Mouse (Mus musculus): Measurements from ENCODE around the gene Cdc25a. TPM values are rescaled to one million over a fixed set of nuclear protein-coding genes. Genes with fewer than 3 reads are reported as not detected.

Gene Cdc25a
- 10 to 100 TPM; 16.2 to 20.2 TPM for polyA plus RNA-seq (2017; shearing (Covaris generic))

GRCm38 (mm10) chr9:109874797-109875691, at the start of gene Cdc25a:
Gene Cdc25a (plus strand): TSS chr9:109875579.

GRCm38 (mm10) chr9:109832391-109833087, 42.8 kb upstream of the Cdc25a start, which contains the start of gene Nme6:
Gene Nme6 (plus strand): TSS chr9:109832749.

GRCm38 (mm10) chr9:109849312-109849758, 26.0 kb upstream of the Cdc25a start, which contains the start of gene Camp:
Gene Camp (minus strand): TSS chr9:109849617.

GRCm38 (mm10) chr9:109931257-109932171, 56.1 kb downstream of the Cdc25a start, which contains the start of gene Map4:
Gene Map4 (plus strand): TSS chr9:109931460.

Other genes with a start within 250 kb of the Cdc25a start
- not detected for gene Fbxw24, start 249.5 kb upstream of the Cdc25a start, polyA plus RNA-seq (2017; shearing (Covaris generic))
- gene Fbxw25, start 210.9 kb upstream of the Cdc25a start, polyA plus RNA-seq (2017; shearing (Covaris generic)), result not detected
- not detected for gene Fbxw18, start 172.9 kb upstream of the Cdc25a start, polyA plus RNA-seq (2017; shearing (Covaris generic))
- not detected for gene Fbxw26, start 129.5 kb upstream of the Cdc25a start, polyA plus RNA-seq (2017; shearing (Covaris generic))
- not detected for gene Fbxw27, start 84.9 kb upstream of the Cdc25a start, polyA plus RNA-seq (2017; shearing (Covaris generic))
- not detected for gene Spink8, start 63.3 kb upstream of the Cdc25a start, polyA plus RNA-seq (2017; shearing (Covaris generic))
- gene Nme6, start 42.8 kb upstream of the Cdc25a start, polyA plus RNA-seq (2017; shearing (Covaris generic)), result 10 to 100 TPM in 1 of 2 experiments, 1 to 10 TPM in 1; 7.5 to 18.2 TPM
- not detected for gene Camp, start 26.0 kb upstream of the Cdc25a start, polyA plus RNA-seq (2017; shearing (Covaris generic))
- 10 to 100 TPM; 42.0 to 68.0 TPM for gene Map4, start 55.9 kb downstream of the Cdc25a start, polyA plus RNA-seq (2017; shearing (Covaris generic))
- 10 to 100 TPM; 54.6 to 59.5 TPM for gene Smarcc1, start 242.1 kb downstream of the Cdc25a start, polyA plus RNA-seq (2017; shearing (Covaris generic))
- 100 to 1,000 TPM in 1 of 2 experiments, 10 to 100 TPM in 1; 92.4 to 108 TPM for gene Dhx30, start 242.3 kb downstream of the Cdc25a start, polyA plus RNA-seq (2017; shearing (Covaris generic))

All from activated CD4-positive, CD25-positive, alpha-beta regulatory T cell (primary cell).